Mouse (Mus musculus) neural tube, embryonic 11.5 days (tissue): ENCODE measurements around the gene Zc3h15. TPM values are rescaled to one million over a fixed set of nuclear protein-coding genes. Genes with fewer than 3 reads are reported as not detected.
A peak's percentile ranks its signal among the peaks of the same experiment; 100 is the strongest.

Experiments used
- ATAC-seq: fragments of 200-750 bp; cut with Nextera tagmentation; 2 replicates; pipeline ENCODE4 v1.8.0; 2017; ENCODE audit warnings: moderate number of reproducible peaks, mild to moderate bottlenecking, moderate TSS enrichment, moderate library complexity; ENCODE audit not compliant: insufficient read depth, low FRiP score, low TSS enrichment
- DNase-seq: peaks from one replicate; pipeline ENCODE4 v3.0.0-alpha.2; 2015; ENCODE audit warnings: low spot score
- H3K27ac ChIP-seq: fragments of 300-500 bp; sonication (generic); 2 replicates; pipeline ENCODE4 v1.5.1; 2014; ENCODE audit warnings: low read depth, mild to moderate bottlenecking, low read length
- H3K27me3 ChIP-seq: fragments of 300-500 bp; sonication (generic); 2 replicates; pipeline ENCODE4 v1.6.1; 2014; ENCODE audit warnings: mild to moderate bottlenecking, low read length, mixed read lengths; ENCODE audit not compliant: control insufficient read depth, insufficient read depth
- H3K36me3 ChIP-seq: fragments of 300-500 bp; sonication (generic); 2 replicates; pipeline ENCODE4 v1.6.1; 2014; ENCODE audit warnings: mild to moderate bottlenecking, low read length, moderate library complexity, mixed read lengths; ENCODE audit not compliant: control insufficient read depth, insufficient read depth
- H3K4me1 ChIP-seq: fragments of 300-500 bp; sonication (generic); 2 replicates; pipeline ENCODE4 v1.6.1; 2014; ENCODE audit warnings: low read length, mixed read lengths; ENCODE audit not compliant: control insufficient read depth, insufficient read depth
- H3K4me2 ChIP-seq: fragments of 300-500 bp; sonication (generic); 2 replicates; pipeline ENCODE4 v1.6.1; 2014; ENCODE audit warnings: low read depth, mild to moderate bottlenecking, moderate library complexity
- H3K4me3 ChIP-seq: fragments of 300-500 bp; sonication (generic); 2 replicates; pipeline ENCODE4 v1.5.1; 2014; ENCODE audit warnings: low read depth, low read length
- H3K9ac ChIP-seq: fragments of 300-500 bp; sonication (generic); 2 replicates; pipeline ENCODE4 v1.6.1; 2014; ENCODE audit warnings: mild to moderate bottlenecking, low read length
- H3K9me3 ChIP-seq: fragments of 300-500 bp; sonication (generic); 2 replicates; pipeline ENCODE4 v1.6.1; 2016; ENCODE audit warnings: low read length; ENCODE audit not compliant: control insufficient read depth
- WGBS: fragments of 180-500 bp; shearing (Covaris S2); extraction: QIAGEN DNeasy Blood & Tissue Kit; methylation state at CpG from one replicate; pipeline ENCODE4 v1.1.7; 2014; 5-methylcytosine and 5-hydroxymethylcytosine counted together
- polyA plus RNA-seq: library from polyadenylated mRNA; unstranded; fragments of >200 nt; fragmentation: Nextera tagmentation; extraction: Ambion mirVana; gene quantifications from 2 replicates; pipeline ENCODE4 v1.2.1, GENCODE M21; 2014

The Zc3h15 gene
- polyA plus RNA-seq, 1 experiment from 2014 or later: 164 TPM

GRCm38 (mm10) chr2:83668052-83668451 is 23.8 kb downstream of the Zc3h15 start:
- H3K4me1 ChIP-seq: no peaks in the 10 kb centered on the region
- no peak for ATAC-seq
- no peaks in the 10 kb centered on the region for H3K9me3 ChIP-seq
- no peaks in the 10 kb centered on the region for H3K27me3 ChIP-seq
- no peak overlapping the region for H3K27ac ChIP-seq
- H3K4me2 ChIP-seq: no peak overlapping the region
- no peak overlapping the region for H3K9ac ChIP-seq
- no peaks in the 10 kb centered on the region; the same call in 1 of the 2 replicates for H3K36me3 ChIP-seq
- WGBS: 83% methylated on average over 1 of the region's 1 CpGs
- no peak for DNase-seq
- no peak overlapping the region for H3K4me3 ChIP-seq

GRCm38 (mm10) chr2:83669988-83670387 is 25.8 kb downstream of the Zc3h15 start:
- Histone ChIP-seq H3K36me3 (no peaks in the 10 kb centered on the region; the same call in 1 of the 2 replicates), H3K27ac (no peak overlapping the region), H3K4me2 (no peak overlapping the region), H3K9ac (no peak overlapping the region), H3K27me3 (no peaks in the 10 kb centered on the region), H3K4me3 (no peak overlapping the region), H3K9me3 (no peaks in the 10 kb centered on the region), H3K4me1 (no peaks in the 10 kb centered on the region)
- DNase-seq (no peak), ATAC-seq (no peak)
- 87% methylated on average over 5 of the region's 5 CpGs for WGBS

GRCm38 (mm10) chr2:83671843-83672242 is 27.6 kb downstream of the Zc3h15 start:
- ATAC-seq: no peak
- Histone ChIP-seq H3K36me3 (no peaks in the 10 kb centered on the region; the same call in 1 of the 2 replicates), H3K9ac (no peak overlapping the region), H3K9me3 (no peaks in the 10 kb centered on the region), H3K27me3 (no peaks in the 10 kb centered on the region), H3K4me1 (no peaks in the 10 kb centered on the region), H3K4me3 (no peak overlapping the region), H3K4me2 (no peak overlapping the region), H3K27ac (no peak overlapping the region)
- no peak for DNase-seq
- 96% methylated on average over 2 of the region's 2 CpGs for WGBS

GRCm38 (mm10) chr2:83673067-83673466 is 28.8 kb downstream of the Zc3h15 start:
- Histone ChIP-seq H3K4me3 (no peak overlapping the region), H3K9me3 (no peaks in the 10 kb centered on the region), H3K9ac (no peak overlapping the region), H3K27ac (no peak overlapping the region), H3K27me3 (no peaks in the 10 kb centered on the region), H3K36me3 (no peaks in the 10 kb centered on the region), H3K4me2 (no peak overlapping the region), H3K4me1 (no peaks in the 10 kb centered on the region)
- ATAC-seq: no peak
- WGBS: 73% methylated on average over 7 of the region's 7 CpGs
- no peak for DNase-seq

- Histone ChIP-seq H3K36me3 (no peaks in the 10 kb centered on the region), H3K4me3 (no peak overlapping the region), H3K27ac (no peak overlapping the region), H3K4me2 (no peak overlapping the region), H3K4me1 (no peaks in the 10 kb centered on the region), H3K9me3 (no peaks in the 10 kb centered on the region), H3K27me3 (no peaks in the 10 kb centered on the region), H3K9ac (no peak overlapping the region)
- ATAC-seq (no peak), DNase-seq (no peak)
- WGBS: 88% methylated on average over 2 of the region's 2 CpGs
These were observed 29.6 kb downstream of the Zc3h15 start for GRCm38 (mm10) chr2:83673843-83674242.

GRCm38 (mm10) chr2:83674421-83674820 is 30.2 kb downstream of the Zc3h15 start:
- Histone ChIP-seq H3K36me3 (no peaks in the 10 kb centered on the region), H3K4me3 (no peak overlapping the region), H3K4me1 (no peaks in the 10 kb centered on the region), H3K27me3 (no peaks in the 10 kb centered on the region), H3K4me2 (no peak overlapping the region), H3K9ac (no peak overlapping the region), H3K9me3 (no peaks in the 10 kb centered on the region), H3K27ac (no peak overlapping the region)
- 0 out of 2 replicates have a peak, but pooled peaks have one; percentile 7 for ATAC-seq
- 86% methylated on average over 7 of the region's 7 CpGs for WGBS
- no peak for DNase-seq

- no peak overlapping the region for H3K27ac ChIP-seq
- no peak overlapping the region for H3K4me3 ChIP-seq
- H3K9me3 ChIP-seq: no peaks in the 10 kb centered on the region
- WGBS: 82% methylated on average over 9 of the region's 9 CpGs
- ATAC-seq (no peak), DNase-seq (no peak)
- H3K4me1 ChIP-seq: no peaks in the 10 kb centered on the region
- no peaks in the 10 kb centered on the region for H3K36me3 ChIP-seq
- no peaks in the 10 kb centered on the region for H3K27me3 ChIP-seq
- H3K9ac ChIP-seq: no peak overlapping the region
- H3K4me2 ChIP-seq: no peak overlapping the region
These were observed 30.7 kb downstream of the Zc3h15 start for GRCm38 (mm10) chr2:83674896-83675295.

- WGBS: 66% methylated on average over 5 of the region's 5 CpGs
- no peak overlapping the region for H3K9ac ChIP-seq
- H3K36me3 ChIP-seq: no peaks in the 10 kb centered on the region
- H3K9me3 ChIP-seq: no peaks in the 10 kb centered on the region
- no peak for DNase-seq
- no peak overlapping the region for H3K4me3 ChIP-seq
- H3K4me1 ChIP-seq: no peaks in the 10 kb centered on the region
- H3K27ac ChIP-seq: no peak overlapping the region
- H3K27me3 ChIP-seq: no peaks in the 10 kb centered on the region
- no peak overlapping the region for H3K4me2 ChIP-seq
- no peak for ATAC-seq
These were observed 31.4 kb downstream of the Zc3h15 start for GRCm38 (mm10) chr2:83675681-83676080.

GRCm38 (mm10) chr2:83676226-83676870 is 32.1 kb downstream of the Zc3h15 start:
- H3K4me2 ChIP-seq: no peak overlapping the region
- H3K4me1 ChIP-seq: no peaks in the 10 kb centered on the region; the same call in 1 of the 2 replicates
- DNase-seq: no peak
- no peak overlapping the region for H3K27ac ChIP-seq
- H3K27me3 ChIP-seq: no peaks in the 10 kb centered on the region
- no peak overlapping the region for H3K9ac ChIP-seq
- 86% methylated on average over 4 of the region's 4 CpGs for WGBS
- no peak for ATAC-seq
- H3K36me3 ChIP-seq: no peaks in the 10 kb centered on the region
- no peaks in the 10 kb centered on the region for H3K9me3 ChIP-seq
- no peak overlapping the region for H3K4me3 ChIP-seq
